Mouse (Mus musculus) neutrophil, adult 5-6 weeks (primary cell): ENCODE measurements around the gene Slc7a5. TPM values are rescaled to one million over a fixed set of nuclear protein-coding genes. Genes with fewer than 3 reads are reported as not detected.

Source experiments
- ATAC-seq: fragments of 151-379, 151-347 bp; 2 replicates; pipeline ENCODE4 v1.8.0; 2017; ENCODE audit warnings: mild to moderate bottlenecking, moderate TSS enrichment; ENCODE audit not compliant: insufficient number of reproducible peaks, poor library complexity, low FRiP score, severe bottlenecking; ENCODE audit errors: extremely low read depth
- total RNA-seq: library from RNA; stranded (forward); fragments of 200-1000 nt; gene quantifications from 2 replicates; pipeline ENCODE4 v1.2.3, GENCODE M21; 2017

Slc7a5 gene
- total RNA-seq, 1 experiment from 2014 or later: 4.5 TPM

- no peak for ATAC-seq
These were observed 11.6 kb downstream of the Slc7a5 start for GRCm38 (mm10) chr8:121895910-121896309.

GRCm38 (mm10) chr8:121892875-121893274 is 14.6 kb downstream of the Slc7a5 start:
- ATAC-seq: no peak

GRCm38 (mm10) chr8:121889810-121890785 is 17.4 kb downstream of the Slc7a5 start:
- ATAC-seq: no peak

GRCm38 (mm10) chr8:121889317-121889716 is 18.2 kb downstream of the Slc7a5 start:
- no peak for ATAC-seq

GRCm38 (mm10) chr8:121887547-121887946 is 19.9 kb downstream of the Slc7a5 start:
- ATAC-seq: no peak

GRCm38 (mm10) chr8:121885433-121885832 is 22.1 kb downstream of the Slc7a5 start:
- ATAC-seq: no peak

- ATAC-seq: no peak
These were observed 22.5 kb downstream of the Slc7a5 start for GRCm38 (mm10) chr8:121885001-121885400.

GRCm38 (mm10) chr8:121884181-121884580 is 23.3 kb downstream of the Slc7a5 start:
- ATAC-seq: no peak

- no peak for ATAC-seq
These were observed 25.6 kb downstream of the Slc7a5 start for GRCm38 (mm10) chr8:121881921-121882320.

- no peak for ATAC-seq
These were observed 26.7 kb downstream of the Slc7a5 start for GRCm38 (mm10) chr8:121880818-121881217.

- ATAC-seq: no peak
These were observed 27.8 kb downstream of the Slc7a5 start for GRCm38 (mm10) chr8:121879712-121880111.

- ATAC-seq: no peak
These were observed 29.5 kb downstream of the Slc7a5 start for GRCm38 (mm10) chr8:121877828-121878480.

- ATAC-seq: peak; percentile 49; the same call in 1 of the 2 replicates
These were observed 30.3 kb downstream of the Slc7a5 start for GRCm38 (mm10) chr8:121877212-121877611.

GRCm38 (mm10) chr8:121875517-121875916 is 32.0 kb downstream of the Slc7a5 start:
- ATAC-seq: no peak

GRCm38 (mm10) chr8:121875045-121875444 is 32.4 kb downstream of the Slc7a5 start:
- ATAC-seq: no peak

- ATAC-seq: no peak
These were observed 33.5 kb downstream of the Slc7a5 start for GRCm38 (mm10) chr8:121874031-121874430.

GRCm38 (mm10) chr8:121871833-121872440 is 35.6 kb downstream of the Slc7a5 start:
- ATAC-seq: no peak

GRCm38 (mm10) chr8:121870190-121870589 is 37.3 kb downstream of the Slc7a5 start:
- ATAC-seq: no peak

GRCm38 (mm10) chr8:121868896-121869295 is 38.6 kb downstream of the Slc7a5 start:
- no peak for ATAC-seq

GRCm38 (mm10) chr8:121868196-121868595 is 39.3 kb downstream of the Slc7a5 start:
- ATAC-seq: no peak
